25 mouse cellular contexts compared by ENCODE assay signal in genomic region chr2:71461139-71461538, GRCm38 (mm10). TPM values are rescaled to one million over a fixed set of nuclear protein-coding genes. Genes with fewer than 3 reads are reported as not detected.
A peak's percentile ranks its signal among the peaks of the same experiment; 100 is the strongest.
DNase-seq lines count a peak whose midpoint lies in the region; ATAC-seq and TF ChIP-seq lines count a peak whose summit lies in the region.
"Had no signal": no experiment of that assay in that cellular context is flagged by ENCODE, and none has a peak within 500 bp of the region (broad histone marks: within the 10 kb centered on the region; RNA-seq: fewer than 3 reads in every experiment).

No protein-coding gene starts in this region.

- no peaks in the 10 kb centered on the region for H3K27me3 ChIP-seq in heart, embryonic 12.5 days (replicated peaks)
- no peaks in the 10 kb centered on the region for H3K27me3 ChIP-seq in liver, embryonic 12.5 days (replicated peaks)
- no peaks in the 10 kb centered on the region for H3K27me3 ChIP-seq in thymus, adult 2 months (ENCODE audit: control insufficient read depth, insufficient read depth, low read length)
- H3K27me3 ChIP-seq: embryonic facial prominence, embryonic 13.5 days; hindbrain, embryonic 12.5 days; kidney, embryonic 15.5 days; midbrain, embryonic 12.5 days; neural tube, embryonic 15.5 days had no signal

- WGBS in heart, embryonic 12.5 days: 63% methylated on average over 6 of the region's 6 CpGs
- 33% methylated on average over 5 of the region's 6 CpGs for WGBS in liver, embryonic 12.5 days (ENCODE audit: insufficient replicate concordance)
- 97% methylated on average over 6 of the region's 6 CpGs for WGBS in thymus, adult 2 months

- ATAC-seq in heart, embryonic 12.5 days (ENCODE audit: insufficient number of reproducible peaks, low FRiP score): 0 out of 2 replicates have a peak, but pooled peaks have one; percentile 40
- 0 out of 2 replicates have a peak, but pooled peaks have one; percentile 36 for ATAC-seq in common myeloid progenitor, adult 5-6 weeks (replicated peaks; ENCODE audit: low read depth, poor library complexity, severe bottlenecking)
- ATAC-seq in liver, embryonic 12.5 days: peak; percentile 62
- ATAC-seq in megakaryocyte progenitor cell, adult 5-6 weeks (replicated peaks; ENCODE audit: poor library complexity): peak; percentile 40
- ATAC-seq: forebrain, embryonic 16.5 days; lung, postnatal 0 days had no signal

- DNase-seq in heart, postnatal 36 days: no peak
- no peak for DNase-seq in thymus, adult 2 months
- DNase-seq in gastrocnemius, postnatal 14 days: no peak
- no peak for DNase-seq in left cerebral cortex, adult 2 months (ENCODE audit: extremely low spot score in 1 of 2, low spot score in 2 of 2)
- DNase-seq: adrenal gland, postnatal 25 days; cerebellum, adult 11-12 months; cerebellum, postnatal 14 days; embryo, embryonic 11 days; gastrocnemius, postnatal 25 days; heart, adult 2 months; heart, postnatal 14 days; kidney, adult 11 months; right cerebral cortex, adult 18-20 months had no signal

- no peak overlapping the region for H3K27ac ChIP-seq in heart, embryonic 12.5 days (ENCODE audit: poor library complexity, severe bottlenecking)
- H3K27ac ChIP-seq in liver, embryonic 12.5 days: peak overlapping the region; percentile 94
- H3K27ac ChIP-seq in thymus, adult 2 months (ENCODE audit: control insufficient read depth, insufficient read depth, low read length): no peak overlapping the region
- H3K27ac ChIP-seq in left cerebral cortex, adult 2 months: no peak overlapping the region
- H3K27ac ChIP-seq: embryonic facial prominence, embryonic 13.5 days; heart, adult 2 months; hindbrain, embryonic 12.5 days; kidney, embryonic 15.5 days; limb, embryonic 10.5 days; midbrain, embryonic 12.5 days; neural tube, embryonic 15.5 days had no signal

- no peak for TF ChIP-seq POLR2A in thymus, adult 2 months (IDR thresholded peaks at IDR 0.05; ENCODE audit: control insufficient read depth, extremely low read depth, insufficient read depth, low read length, poor library complexity)

- H3K4me3 ChIP-seq in heart, embryonic 12.5 days: no peak overlapping the region
- H3K4me3 ChIP-seq in liver, embryonic 12.5 days: peak overlapping the region; percentile 38
- H3K4me3 ChIP-seq in thymus, adult 2 months (ENCODE audit: control insufficient read depth, insufficient read depth, low read length): no peak overlapping the region
- H3K4me3 ChIP-seq in left cerebral cortex, adult 2 months: no peak overlapping the region
- H3K4me3 ChIP-seq: embryonic facial prominence, embryonic 13.5 days; heart, adult 2 months; hindbrain, embryonic 12.5 days; kidney, embryonic 15.5 days; limb, embryonic 10.5 days; midbrain, embryonic 12.5 days; neural tube, embryonic 15.5 days had no signal

- no peak for TF ChIP-seq CTCF in thymus, adult 2 months (IDR thresholded peaks at IDR 0.05; ENCODE audit: borderline replicate concordance, control insufficient read depth, extremely low read depth, insufficient read depth, low read length, poor library complexity)
- TF ChIP-seq CTCF in left cerebral cortex, adult 2 months (IDR thresholded peaks at IDR 0.05): no peak

- H3K9ac ChIP-seq in heart, embryonic 12.5 days: no peak overlapping the region
- H3K9ac ChIP-seq in liver, embryonic 12.5 days: peak overlapping the region; percentile 64
- H3K9ac ChIP-seq: embryonic facial prominence, embryonic 13.5 days; hindbrain, embryonic 12.5 days; kidney, embryonic 15.5 days; midbrain, embryonic 12.5 days; neural tube, embryonic 15.5 days had no signal

- H3K36me3 ChIP-seq in heart, embryonic 12.5 days: no peaks in the 10 kb centered on the region
- 0 out of 2 replicates have a peak, but pooled peaks cover 2% of the 10 kb centered on the region for H3K36me3 ChIP-seq in liver, embryonic 12.5 days
- no peaks in the 10 kb centered on the region for H3K36me3 ChIP-seq in thymus, adult 2 months (ENCODE audit: control insufficient read depth, insufficient read depth, low read length)
- H3K36me3 ChIP-seq: embryonic facial prominence, embryonic 13.5 days; hindbrain, embryonic 12.5 days; kidney, embryonic 15.5 days; limb, embryonic 10.5 days; midbrain, embryonic 12.5 days; neural tube, embryonic 15.5 days had no signal

- H3K9me3 ChIP-seq in heart, embryonic 12.5 days (replicated peaks): no peaks in the 10 kb centered on the region
- no peaks in the 10 kb centered on the region for H3K9me3 ChIP-seq in liver, embryonic 12.5 days (replicated peaks)
- H3K9me3 ChIP-seq: embryonic facial prominence, embryonic 13.5 days; hindbrain, embryonic 12.5 days; kidney, embryonic 15.5 days; limb, embryonic 10.5 days; midbrain, embryonic 12.5 days; neural tube, embryonic 15.5 days had no signal

- intact Hi-C loops in heart, postnatal 36 days (cut with DNase I): no loop called here
- intact Hi-C loops in gastrocnemius, postnatal 14 days (cut with DNase I; ENCODE audit: low total_unique reads): no loop called here
- intact Hi-C loops in left cerebral cortex, adult 2 months (cut with DNase I): no loop called here

- H3K4me1 ChIP-seq in heart, embryonic 12.5 days (replicated peaks): peaks cover 8% of the 10 kb centered on the region; the same call in 1 of the 2 replicates
- H3K4me1 ChIP-seq in liver, embryonic 12.5 days: peaks cover 90% of the 10 kb centered on the region
- no peaks in the 10 kb centered on the region for H3K4me1 ChIP-seq in thymus, adult 2 months (replicated peaks; ENCODE audit: control insufficient read depth, insufficient read depth, low read length)
- H3K4me1 ChIP-seq: neural tube, embryonic 15.5 days had no signal

- no peak overlapping the region for H3K4me2 ChIP-seq in heart, embryonic 12.5 days
- H3K4me2 ChIP-seq in liver, embryonic 12.5 days: peak overlapping the region; percentile 72
- H3K4me2 ChIP-seq: embryonic facial prominence, embryonic 13.5 days; hindbrain, embryonic 12.5 days; kidney, embryonic 15.5 days; midbrain, embryonic 12.5 days; neural tube, embryonic 15.5 days had no signal

RNA-seq across cellular contexts. Expression of gene Metap1d, which starts 8.1 kb away (rescaled TPM):
- 35.6 and 35.8 TPM in 2 replicates for polyA plus RNA-seq in heart, embryonic 12.5 days (2016; fragmentation: Nextera tagmentation; extraction: Ambion mirVana)
- 10 to 100 TPM; 44.9 to 45.2 TPM for total RNA-seq in heart, postnatal 36 days (2021)
- total RNA-seq in common myeloid progenitor, adult 5-6 weeks (2017): 34.0 and 40.4 TPM in 2 replicates
- 27.1 and 30.2 TPM in 2 replicates for polyA plus RNA-seq in liver, embryonic 12.5 days (2016; fragmentation: Nextera tagmentation; extraction: Ambion mirVana)
- total RNA-seq in megakaryocyte progenitor cell, adult 5-6 weeks (2015): 30.3 and 39.8 TPM in 2 replicates
- total RNA-seq in megakaryocyte progenitor cell, adult 5-6 weeks (2017): 21.3 and 24.7 TPM in 2 replicates
- polyA plus RNA-seq in thymus, adult 2 months (2012; rRNA removed): 19.6 and 25.5 TPM in 2 replicates
- 10 to 100 TPM; 20.0 to 24.8 TPM for total RNA-seq in gastrocnemius, postnatal 14 days (2021)
- 10 to 100 TPM; 18.9 to 20.2 TPM for total RNA-seq in left cerebral cortex, adult 2 months (2021)
